Mouse (Mus musculus): Measurements from ENCODE around the gene Senp1.

DNA sequence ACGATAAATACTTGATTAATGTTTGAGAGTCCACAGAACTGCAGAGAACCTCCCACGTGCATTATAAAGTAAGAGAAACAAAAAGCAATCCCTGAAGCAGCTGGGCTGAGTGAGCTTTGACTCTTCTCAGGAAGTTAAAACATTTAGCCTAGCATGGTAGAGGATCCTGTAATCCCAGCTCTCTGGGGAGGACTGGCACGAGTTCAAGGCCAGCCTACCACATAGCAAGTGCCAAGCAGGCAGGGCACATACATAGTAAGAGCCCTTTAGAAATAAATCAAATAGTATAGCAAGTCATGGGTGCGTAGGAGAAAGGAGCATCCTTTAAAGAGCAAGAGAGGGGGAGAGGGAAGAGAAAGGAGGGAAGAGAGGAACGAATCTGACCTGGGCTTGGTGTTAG lies 27.7 kb downstream of the Senp1 start:
- no peak for TF ChIP-seq CTCF (IDR thresholded peaks at IDR 0.05; ENCODE audit: extremely low read depth, insufficient read depth, low read length)
- no peak for TF ChIP-seq POLR2A (IDR thresholded peaks at IDR 0.05; ENCODE audit: extremely low read depth, insufficient read depth, low read length)

All from cortical plate, adult 2 months (tissue).